Mouse (Mus musculus) layer of hippocampus, postnatal 14 days (tissue): ENCODE data around the gene Gmip. TPM values are rescaled to one million over a fixed set of nuclear protein-coding genes. Genes with fewer than 3 reads are reported as not detected.

Source experiments
- DNase-seq, 2 experiments: peaks; one replicate each; pipeline ENCODE4 v3.0.0; 2021 to 2022; ENCODE audit warnings: low spot score in 2 of 2, mixed read lengths in 1 of 2
- total RNA-seq, 2 experiments: library from RNA; stranded (reverse); gene quantifications; 2 replicates each; pipeline ENCODE4 v1.2.3; 2021

Gmip gene
- total RNA-seq, 2 experiments from 2014 or later, result 19.2 to 20.5 TPM

GRCm38 (mm10) chr8:69802216-69802615, 6.3 kb upstream of the Gmip start:
- no peak for DNase-seq

GRCm38 (mm10) chr8:69803366-69803765, 5.1 kb upstream of the Gmip start:
- no peak for DNase-seq

GRCm38 (mm10) chr8:69804537-69804936, 3.9 kb upstream of the Gmip start:
- DNase-seq, result no peak

GRCm38 (mm10) chr8:69805086-69805485, 3.4 kb upstream of the Gmip start:
- no peak for DNase-seq

GRCm38 (mm10) chr8:69805491-69805890, 3.0 kb upstream of the Gmip start:
- no peak for DNase-seq

- no peak for DNase-seq
Observed at GRCm38 (mm10) chr8:69807236-69807635, 1.2 kb upstream of the Gmip start.

- DNase-seq, result peak; percentile 40 to 60
Observed at GRCm38 (mm10) chr8:69808864-69809403, 455 bp downstream of the Gmip start.

GRCm38 (mm10) chr8:69809820-69810219, 1.3 kb downstream of the Gmip start:
- DNase-seq, result no peak

- DNase-seq, result no peak
Observed at GRCm38 (mm10) chr8:69814881-69815280, 6.4 kb downstream of the Gmip start.

- DNase-seq, result no peak
Observed at GRCm38 (mm10) chr8:69815396-69815795, 6.9 kb downstream of the Gmip start.

- no peak for DNase-seq
Observed at GRCm38 (mm10) chr8:69820466-69820865, 12.0 kb downstream of the Gmip start.

- no peak for DNase-seq
Observed at GRCm38 (mm10) chr8:69821971-69822385, 13.5 kb downstream of the Gmip start.

GRCm38 (mm10) chr8:69822386-69823191, 14.1 kb downstream of the Gmip start, which contains the start of gene Lpar2:
Gene Lpar2, plus strand, starts transcription at chr8:69822429.
- peak in 1 of 2 experiments; percentile 36 for DNase-seq

GRCm38 (mm10) chr8:69826371-69826770, 17.9 kb downstream of the Gmip start:
- no peak for DNase-seq

GRCm38 (mm10) chr8:69832298-69832853, 23.9 kb downstream of the Gmip start, which contains the start of gene Pbx4:
Gene Pbx4, plus strand, starts transcription at chr8:69832491.
- peak; percentile 87 to 94 for DNase-seq

GRCm38 (mm10) chr8:69837057-69837682, 28.7 kb downstream of the Gmip start:
- DNase-seq, result no peak

- no peak for DNase-seq
Observed at GRCm38 (mm10) chr8:69847167-69848065, 38.9 kb downstream of the Gmip start.

GRCm38 (mm10) chr8:69848951-69849350, 40.5 kb downstream of the Gmip start:
- no peak for DNase-seq

GRCm38 (mm10) chr8:69849899-69850298, 41.4 kb downstream of the Gmip start:
- no peak for DNase-seq

GRCm38 (mm10) chr8:69850926-69851506, 42.5 kb downstream of the Gmip start:
- DNase-seq, result no peak
